Mouse (Mus musculus): ENCODE data around the gene Acp7. TPM values are rescaled to one million over a fixed set of nuclear protein-coding genes. Genes with fewer than 3 reads are reported as not detected.
A peak's percentile ranks its signal among the peaks of the same experiment; 100 is the strongest.

Acp7 gene
- polyA plus RNA-seq, 1 experiment from 2014 or later, result 0.31 TPM

GRCm38 (mm10) chr7:28560856-28561255 lies 70.3 kb downstream of the Acp7 start:
- no peak overlapping the region for H3K4me2 ChIP-seq (ENCODE audit: low read length)
- no peak overlapping the region for H3K27ac ChIP-seq (ENCODE audit: low read depth, low read length)
- no peak for ATAC-seq
- peaks cover 20% of the 10 kb centered on the region; the same call in 1 of the 2 replicates for H3K36me3 ChIP-seq (ENCODE audit: control insufficient read depth, insufficient read depth, low read length)
- H3K9ac ChIP-seq (ENCODE audit: low read depth, low read length), result no peak overlapping the region
- no peaks in the 10 kb centered on the region for H3K4me1 ChIP-seq (ENCODE audit: control insufficient read depth, insufficient read depth, low read depth, low read length)
- H3K9me3 ChIP-seq (ENCODE audit: control insufficient read depth, low read length), result no peaks in the 10 kb centered on the region
- WGBS, result 94% methylated on average over 10 of the region's 10 CpGs
- H3K27me3 ChIP-seq (replicated peaks; ENCODE audit: control insufficient read depth, insufficient read depth, low read length), result no peaks in the 10 kb centered on the region
- H3K4me3 ChIP-seq (ENCODE audit: low read length), result no peak overlapping the region

GRCm38 (mm10) chr7:28558486-28558885 lies 72.6 kb downstream of the Acp7 start:
- 0 out of 2 replicates have a peak, but pooled peaks have one; percentile 17 for ATAC-seq
- no peak overlapping the region for H3K9ac ChIP-seq (ENCODE audit: low read depth, low read length)

GRCm38 (mm10) chr7:28557708-28558107 lies 73.4 kb downstream of the Acp7 start:
- H3K27ac ChIP-seq (ENCODE audit: low read depth, low read length), result no peak overlapping the region
- H3K9ac ChIP-seq (ENCODE audit: low read depth, low read length), result no peak overlapping the region
- H3K27me3 ChIP-seq (replicated peaks; ENCODE audit: control insufficient read depth, insufficient read depth, low read length), result no peaks in the 10 kb centered on the region
- peaks cover 12% of the 10 kb centered on the region; the same call in 1 of the 2 replicates for H3K36me3 ChIP-seq (ENCODE audit: control insufficient read depth, insufficient read depth, low read length)
- ATAC-seq, result no peak
- WGBS, result 79% methylated on average over 6 of the region's 6 CpGs
- H3K4me1 ChIP-seq (ENCODE audit: control insufficient read depth, insufficient read depth, low read depth, low read length), result no peaks in the 10 kb centered on the region
- no peaks in the 10 kb centered on the region for H3K9me3 ChIP-seq (ENCODE audit: control insufficient read depth, low read length)
- H3K4me3 ChIP-seq (ENCODE audit: low read length), result no peak overlapping the region
- no peak overlapping the region for H3K4me2 ChIP-seq (ENCODE audit: low read length)

More at GRCm38 (mm10) chr7:28558486-28558885, 72.6 kb downstream of the Acp7 start:
- Histone ChIP-seq H3K4me3 (ENCODE audit: low read length) (no peak overlapping the region), H3K4me1 (ENCODE audit: control insufficient read depth, insufficient read depth, low read depth, low read length) (no peaks in the 10 kb centered on the region), H3K4me2 (ENCODE audit: low read length) (no peak overlapping the region), H3K9me3 (ENCODE audit: control insufficient read depth, low read length) (no peaks in the 10 kb centered on the region), H3K27ac (ENCODE audit: low read depth, low read length) (no peak overlapping the region), H3K36me3 (ENCODE audit: control insufficient read depth, insufficient read depth, low read length) (peaks cover 14% of the 10 kb centered on the region; the same call in 1 of the 2 replicates), H3K27me3 (replicated peaks; ENCODE audit: control insufficient read depth, insufficient read depth, low read length) (no peaks in the 10 kb centered on the region)
- WGBS, result 50% methylated on average over 4 of the region's 4 CpGs

Small RNAs within 50 kb of the gene (microRNA-seq; reads per million reads assigned to microRNA genes)
- 1.0 reads per million for gene Mir7049

Other genes with a start within 250 kb of the Acp7 start
- 42.7 and 47.2 TPM in 2 replicates for gene Med29, start 238.6 kb downstream of the Acp7 start, polyA plus RNA-seq (2015; fragmentation: Nextera tagmentation; extraction: Ambion mirVana)
- 89.9 and 102 TPM in 2 replicates for gene Paf1, start 238.4 kb downstream of the Acp7 start, polyA plus RNA-seq (2015; fragmentation: Nextera tagmentation; extraction: Ambion mirVana)
- gene Gmfg, start 193.9 kb downstream of the Acp7 start, polyA plus RNA-seq (2015; fragmentation: Nextera tagmentation; extraction: Ambion mirVana), result 2.5 and 3.8 TPM in 2 replicates
- 15.1 and 17.3 TPM in 2 replicates for gene Lrfn1, start 179.4 kb downstream of the Acp7 start, polyA plus RNA-seq (2015; fragmentation: Nextera tagmentation; extraction: Ambion mirVana)
- gene Ifnl2, start 120.9 kb downstream of the Acp7 start, polyA plus RNA-seq (2015; fragmentation: Nextera tagmentation; extraction: Ambion mirVana), result not detected in 2 replicates
- gene Ifnl3, start 108.5 kb downstream of the Acp7 start, polyA plus RNA-seq (2015; fragmentation: Nextera tagmentation; extraction: Ambion mirVana), result not detected in 2 replicates
- not detected in 2 replicates for gene Sycn, start 90.4 kb downstream of the Acp7 start, polyA plus RNA-seq (2015; fragmentation: Nextera tagmentation; extraction: Ambion mirVana)
- 0.14 TPM in 1 of 2 replicates, not detected in the other for gene Nccrp1, start 84.1 kb downstream of the Acp7 start, polyA plus RNA-seq (2015; fragmentation: Nextera tagmentation; extraction: Ambion mirVana)
- gene Samd4b, start 33.2 kb downstream of the Acp7 start, polyA plus RNA-seq (2015; fragmentation: Nextera tagmentation; extraction: Ambion mirVana), result 11.1 and 23.4 TPM in 2 replicates
- gene Pak4, start 33.1 kb downstream of the Acp7 start, polyA plus RNA-seq (2015; fragmentation: Nextera tagmentation; extraction: Ambion mirVana), result 18.2 and 21.5 TPM in 2 replicates
- gene Fbxo27, start 61.5 kb upstream of the Acp7 start, polyA plus RNA-seq (2015; fragmentation: Nextera tagmentation; extraction: Ambion mirVana), result 12.9 and 16.6 TPM in 2 replicates
- gene Fbxo17, start 85.5 kb upstream of the Acp7 start, polyA plus RNA-seq (2015; fragmentation: Nextera tagmentation; extraction: Ambion mirVana), result 4.7 and 5.4 TPM in 2 replicates
- gene Mrps12, start 110.5 kb upstream of the Acp7 start, polyA plus RNA-seq (2015; fragmentation: Nextera tagmentation; extraction: Ambion mirVana), result 107 and 113 TPM in 2 replicates
- gene Sars2, start 110.7 kb upstream of the Acp7 start, polyA plus RNA-seq (2015; fragmentation: Nextera tagmentation; extraction: Ambion mirVana), result 18.7 and 20.8 TPM in 2 replicates
- gene Ccer2, start 124.8 kb upstream of the Acp7 start, polyA plus RNA-seq (2015; fragmentation: Nextera tagmentation; extraction: Ambion mirVana), result 0.72 and 1.1 TPM in 2 replicates
- 128 and 130 TPM in 2 replicates for gene Sirt2, start 135.4 kb upstream of the Acp7 start, polyA plus RNA-seq (2015; fragmentation: Nextera tagmentation; extraction: Ambion mirVana)
- gene Nfkbib, start 136.2 kb upstream of the Acp7 start, polyA plus RNA-seq (2015; fragmentation: Nextera tagmentation; extraction: Ambion mirVana), result 70.2 and 72.2 TPM in 2 replicates
- gene Rinl, start 157.6 kb upstream of the Acp7 start, polyA plus RNA-seq (2015; fragmentation: Nextera tagmentation; extraction: Ambion mirVana), result 2.8 and 2.9 TPM in 2 replicates
- gene Hnrnpl, start 177.2 kb upstream of the Acp7 start, polyA plus RNA-seq (2015; fragmentation: Nextera tagmentation; extraction: Ambion mirVana), result 117 and 127 TPM in 2 replicates
- 115 and 117 TPM in 2 replicates for gene Ech1, start 193.9 kb upstream of the Acp7 start, polyA plus RNA-seq (2015; fragmentation: Nextera tagmentation; extraction: Ambion mirVana)
- gene Lgals4, start 202.5 kb upstream of the Acp7 start, polyA plus RNA-seq (2015; fragmentation: Nextera tagmentation; extraction: Ambion mirVana), result 5.3 and 6.1 TPM in 2 replicates
- 4.9 and 5.3 TPM in 2 replicates for gene Lgals7, start 232.5 kb upstream of the Acp7 start, polyA plus RNA-seq (2015; fragmentation: Nextera tagmentation; extraction: Ambion mirVana)

Measured in hindbrain, embryonic 16.5 days (tissue).